Mouse (Mus musculus): Measurements from ENCODE around the gene Nek5. TPM values are rescaled to one million over a fixed set of nuclear protein-coding genes. Genes with fewer than 3 reads are reported as not detected.

Nek5 gene
- polyA plus RNA-seq, 1 experiment from 2014 or later: 0.39 TPM

GRCm38 (mm10) chr8:22042515-22042914 is 82.3 kb downstream of the Nek5 start:
- ATAC-seq (ENCODE audit: insufficient read depth, low FRiP score, low read depth): no peak
- Histone ChIP-seq H3K27me3 (replicated peaks) (no peaks in the 10 kb centered on the region), H3K4me2 (no peak overlapping the region), H3K9ac (no peak overlapping the region), H3K9me3 (no peaks in the 10 kb centered on the region), H3K36me3 (no peaks in the 10 kb centered on the region), H3K27ac (no peak overlapping the region), H3K4me1 (peaks cover 6% of the 10 kb centered on the region; the same call in 1 of the 2 replicates), H3K4me3 (replicated peaks) (no peak overlapping the region)
- 63% methylated on average over 3 of the region's 3 CpGs for WGBS

GRCm38 (mm10) chr8:22040153-22040509 is 84.7 kb downstream of the Nek5 start:
- no peak overlapping the region for H3K4me3 ChIP-seq (replicated peaks)
- H3K36me3 ChIP-seq: no peaks in the 10 kb centered on the region
- no peaks in the 10 kb centered on the region for H3K27me3 ChIP-seq (replicated peaks)
- H3K9ac ChIP-seq: no peak overlapping the region
- 49% methylated on average over 6 of the region's 6 CpGs for WGBS
- no peaks in the 10 kb centered on the region for H3K9me3 ChIP-seq
- peak overlapping the region; percentile 83 for H3K27ac ChIP-seq
- H3K4me2 ChIP-seq: 0 out of 2 replicates have a peak overlapping the region, but pooled peaks have one; percentile 42
- peaks cover 6% of the 10 kb centered on the region; the same call in 1 of the 2 replicates for H3K4me1 ChIP-seq
- no peak for ATAC-seq (ENCODE audit: insufficient read depth, low FRiP score, low read depth)

DNA sequence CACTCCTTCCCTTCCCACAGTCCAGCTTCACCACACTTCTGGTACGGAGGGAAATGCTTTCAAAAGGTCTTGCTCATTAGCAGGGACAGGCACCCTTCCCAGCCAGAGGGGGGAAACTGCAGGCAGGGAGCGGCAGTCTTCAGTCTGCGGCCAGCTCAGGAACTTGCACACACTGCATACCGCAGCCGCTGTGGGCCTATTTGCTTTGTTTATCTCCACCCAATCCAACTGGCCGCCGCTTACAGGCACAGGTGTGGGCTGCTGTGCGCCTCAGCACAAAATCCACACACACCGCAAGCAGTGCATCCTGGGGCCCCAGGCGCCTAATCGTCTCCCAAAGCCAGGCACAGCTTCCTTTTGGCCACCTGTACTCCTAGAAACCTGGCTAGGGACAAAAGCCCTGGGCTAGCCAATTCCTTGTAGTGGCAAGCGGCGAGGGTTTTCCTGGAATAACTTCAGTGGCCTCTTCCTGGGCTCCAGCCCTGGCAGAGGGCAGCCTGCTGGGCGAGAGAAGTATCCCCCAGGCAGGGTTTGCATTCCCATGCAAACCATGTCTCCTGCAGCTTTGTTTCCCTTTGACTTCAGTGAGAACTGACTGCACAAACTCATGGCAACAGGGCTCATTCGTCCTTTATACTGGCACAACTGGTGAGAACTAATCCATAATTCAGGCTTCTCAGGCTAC is 85.2 kb downstream of the Nek5 start:
- Histone ChIP-seq H3K9me3 (no peaks in the 10 kb centered on the region), H3K4me1 (peaks cover 6% of the 10 kb centered on the region; the same call in 1 of the 2 replicates), H3K36me3 (no peaks in the 10 kb centered on the region), H3K4me2 (peak overlapping the region; percentile 42), H3K9ac (no peak overlapping the region), H3K27me3 (replicated peaks) (no peaks in the 10 kb centered on the region), H3K27ac (peak overlapping the region; percentile 83), H3K4me3 (replicated peaks) (peak overlapping the region; percentile 34)
- WGBS: 12% methylated on average over 15 of the region's 15 CpGs
- ATAC-seq (ENCODE audit: insufficient read depth, low FRiP score, low read depth): peak; percentile 91

DNA sequence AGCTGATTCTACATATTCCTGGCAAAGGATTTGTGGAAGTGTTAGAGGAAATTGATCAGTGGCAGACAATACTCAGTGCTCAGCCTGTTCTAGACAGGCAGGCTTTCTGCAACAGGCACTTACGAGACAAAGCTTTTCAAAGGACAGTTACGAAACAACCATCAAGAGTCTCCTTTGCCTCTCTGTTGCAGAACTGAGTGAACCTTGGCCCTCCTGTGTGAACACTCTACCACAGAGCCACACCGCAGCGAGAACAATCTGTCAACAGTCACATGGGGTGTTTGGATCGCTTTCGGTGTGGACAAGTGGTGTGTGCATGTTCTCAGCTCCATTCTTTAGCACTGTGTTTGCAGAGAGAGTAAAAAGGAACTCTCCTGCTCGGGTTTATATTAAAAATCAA is 87.8 kb downstream of the Nek5 start:
- Histone ChIP-seq H3K4me3 (replicated peaks) (no peak overlapping the region), H3K4me1 (no peaks in the 10 kb centered on the region; the same call in 1 of the 2 replicates), H3K4me2 (peak overlapping the region; percentile 42; the same call in 1 of the 2 replicates), H3K27me3 (replicated peaks) (no peaks in the 10 kb centered on the region), H3K36me3 (no peaks in the 10 kb centered on the region), H3K27ac (no peak overlapping the region), H3K9me3 (no peaks in the 10 kb centered on the region), H3K9ac (no peak overlapping the region)
- 44% methylated on average over 7 of the region's 7 CpGs for WGBS
- ATAC-seq (ENCODE audit: insufficient read depth, low FRiP score, low read depth): no peak

GRCm38 (mm10) chr8:22036137-22036536 is 88.7 kb downstream of the Nek5 start:
- 89% methylated on average over 9 of the region's 9 CpGs for WGBS
- Histone ChIP-seq H3K27me3 (replicated peaks) (no peaks in the 10 kb centered on the region), H3K9me3 (no peaks in the 10 kb centered on the region), H3K4me2 (no peak overlapping the region), H3K36me3 (no peaks in the 10 kb centered on the region), H3K4me3 (replicated peaks) (no peak overlapping the region), H3K9ac (no peak overlapping the region), H3K4me1 (no peaks in the 10 kb centered on the region; the same call in 1 of the 2 replicates), H3K27ac (no peak overlapping the region)
- ATAC-seq (ENCODE audit: insufficient read depth, low FRiP score, low read depth): no peak

- no peak for ATAC-seq (ENCODE audit: insufficient read depth, low FRiP score, low read depth)
- WGBS: 68% methylated on average over 3 of the region's 3 CpGs
- no peaks in the 10 kb centered on the region for H3K4me1 ChIP-seq
- no peaks in the 10 kb centered on the region for H3K27me3 ChIP-seq (replicated peaks)
- H3K9ac ChIP-seq: no peak overlapping the region
- H3K4me3 ChIP-seq (replicated peaks): no peak overlapping the region
- no peak overlapping the region for H3K27ac ChIP-seq
- H3K9me3 ChIP-seq: no peaks in the 10 kb centered on the region
- H3K4me2 ChIP-seq: no peak overlapping the region
- no peaks in the 10 kb centered on the region for H3K36me3 ChIP-seq
Observed at GRCm38 (mm10) chr8:22030990-22031389, 93.9 kb downstream of the Nek5 start.

DNA sequence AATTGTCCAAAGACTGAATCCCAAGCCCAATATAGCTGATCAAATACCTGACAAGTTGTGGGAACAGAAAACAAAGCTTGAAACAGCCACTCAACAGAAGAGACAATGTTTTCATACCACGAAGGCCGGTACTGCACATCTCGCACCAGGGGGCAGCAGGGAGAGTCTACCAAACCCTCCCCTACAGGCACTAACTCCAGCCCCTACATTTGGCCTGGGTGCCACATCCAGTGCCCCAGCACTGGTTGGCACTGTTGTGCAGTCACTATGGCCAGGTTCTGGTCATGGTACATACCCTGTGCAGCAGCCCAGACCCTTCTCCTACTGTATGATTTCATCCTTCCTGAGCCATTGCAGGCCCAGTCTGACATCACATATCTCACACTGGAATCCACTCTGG is 95.9 kb downstream of the Nek5 start:
- 85% methylated on average over 3 of the region's 3 CpGs for WGBS
- H3K9ac ChIP-seq: no peak overlapping the region
- H3K4me3 ChIP-seq (replicated peaks): no peak overlapping the region
- H3K9me3 ChIP-seq: no peaks in the 10 kb centered on the region
- H3K27me3 ChIP-seq (replicated peaks): no peaks in the 10 kb centered on the region
- no peaks in the 10 kb centered on the region for H3K36me3 ChIP-seq
- no peak for ATAC-seq (ENCODE audit: insufficient read depth, low FRiP score, low read depth)
- no peak overlapping the region for H3K27ac ChIP-seq
- no peak overlapping the region for H3K4me2 ChIP-seq
- H3K4me1 ChIP-seq: no peaks in the 10 kb centered on the region

DNA sequence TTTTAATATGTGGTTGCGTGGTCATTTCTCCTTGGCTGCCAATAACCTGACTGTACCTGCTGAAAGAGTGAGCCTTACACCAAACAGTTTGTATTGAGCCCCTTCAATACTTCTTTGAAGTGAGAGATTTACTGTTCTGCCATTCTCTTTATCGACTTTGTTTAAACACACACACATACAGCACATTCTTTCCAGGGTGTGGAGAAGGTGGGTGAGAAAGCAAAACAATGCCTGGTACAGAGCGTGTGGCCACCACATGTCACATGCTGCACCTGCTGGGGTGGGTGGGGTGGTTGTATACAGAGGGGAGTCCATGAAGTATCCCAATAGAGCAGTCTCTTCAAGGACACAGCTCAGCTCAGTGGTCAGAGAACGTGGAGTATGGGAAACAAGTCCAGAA is 99.6 kb downstream of the Nek5 start:
- Histone ChIP-seq H3K9me3 (no peaks in the 10 kb centered on the region), H3K4me1 (no peaks in the 10 kb centered on the region), H3K9ac (no peak overlapping the region), H3K27me3 (replicated peaks) (no peaks in the 10 kb centered on the region), H3K4me3 (replicated peaks) (no peak overlapping the region), H3K36me3 (0 out of 2 replicates have a peak, but pooled peaks cover 2% of the 10 kb centered on the region), H3K4me2 (no peak overlapping the region), H3K27ac (0 out of 2 replicates have a peak overlapping the region, but pooled peaks have one; percentile 33)
- peak; percentile 95 for ATAC-seq (ENCODE audit: insufficient read depth, low FRiP score, low read depth)
- 52% methylated on average over 4 of the region's 4 CpGs for WGBS

Other genes starting within 250 kb of the Nek5 start
- not detected in 2 replicates for gene Defb9, start 239.6 kb downstream of the Nek5 start, polyA plus RNA-seq (2015; fragmentation: Nextera tagmentation; extraction: Ambion mirVana)
- not detected in 2 replicates for gene Defb11, start 218.6 kb downstream of the Nek5 start, polyA plus RNA-seq (2015; fragmentation: Nextera tagmentation; extraction: Ambion mirVana)
- gene Defb15, start 192.3 kb downstream of the Nek5 start, polyA plus RNA-seq (2015; fragmentation: Nextera tagmentation; extraction: Ambion mirVana): not detected in 2 replicates
- gene Defb35, start 186.7 kb downstream of the Nek5 start, polyA plus RNA-seq (2015; fragmentation: Nextera tagmentation; extraction: Ambion mirVana): not detected in 2 replicates
- not detected in 2 replicates for gene Defb13, start 178.3 kb downstream of the Nek5 start, polyA plus RNA-seq (2015; fragmentation: Nextera tagmentation; extraction: Ambion mirVana)
- not detected in 2 replicates for gene Fam90a1a, start 166.3 kb downstream of the Nek5 start, polyA plus RNA-seq (2015; fragmentation: Nextera tagmentation; extraction: Ambion mirVana)
- not detected in 2 replicates for gene Ccdc70, start 155.3 kb downstream of the Nek5 start, polyA plus RNA-seq (2015; fragmentation: Nextera tagmentation; extraction: Ambion mirVana)
- gene Atp7b, start 64.7 kb downstream of the Nek5 start, polyA plus RNA-seq (2015; fragmentation: Nextera tagmentation; extraction: Ambion mirVana): 8.4 and 9.5 TPM in 2 replicates
- 31.0 and 38.2 TPM in 2 replicates for gene Alg11, start 64.3 kb downstream of the Nek5 start, polyA plus RNA-seq (2015; fragmentation: Nextera tagmentation; extraction: Ambion mirVana)
- gene Nek3, start 41.4 kb upstream of the Nek5 start, polyA plus RNA-seq (2015; fragmentation: Nextera tagmentation; extraction: Ambion mirVana): 4.7 and 5.5 TPM in 2 replicates
- 42.1 and 50.1 TPM in 2 replicates for gene Ckap2, start 60.8 kb upstream of the Nek5 start, polyA plus RNA-seq (2015; fragmentation: Nextera tagmentation; extraction: Ambion mirVana)
- gene Vps36, start 67.8 kb upstream of the Nek5 start, polyA plus RNA-seq (2015; fragmentation: Nextera tagmentation; extraction: Ambion mirVana): 41.9 and 44.0 TPM in 2 replicates
- gene Thsd1, start 102.3 kb upstream of the Nek5 start, polyA plus RNA-seq (2015; fragmentation: Nextera tagmentation; extraction: Ambion mirVana): 9.5 and 10.4 TPM in 2 replicates
- not detected in 2 replicates for gene Tpte, start 158.4 kb upstream of the Nek5 start, polyA plus RNA-seq (2015; fragmentation: Nextera tagmentation; extraction: Ambion mirVana)